Mouse (Mus musculus) megakaryocyte-erythroid progenitor cell, adult 5-6 weeks (primary cell): ENCODE data around the gene Vhl. TPM values are rescaled to one million over a fixed set of nuclear protein-coding genes. Genes with fewer than 3 reads are reported as not detected.

Experiments
- ATAC-seq: replicated peaks from 2 replicates; pipeline ENCODE4 v1.8.0; 2016; ENCODE audit warnings: mild to moderate bottlenecking, inconsistent platforms; ENCODE audit not compliant: severe bottlenecking, poor library complexity, low FRiP score, low TSS enrichment
- total RNA-seq, 2 experiments: library from RNA; stranded (forward) in 1 of 2; stranded (reverse) in 1 of 2; fragments of 200-1000, 215-1000 nt in 1 of 2; fragments of >200 nt in 1 of 2; fragmentation: Nextera tagmentation in 1 of 2; gene quantifications; 2 replicates each; pipeline ENCODE4 v1.2.3; 2014 to 2017

Gene Vhl
- total RNA-seq, 2 experiments from 2014 or later = 8.6 to 15.2 TPM

DNA sequence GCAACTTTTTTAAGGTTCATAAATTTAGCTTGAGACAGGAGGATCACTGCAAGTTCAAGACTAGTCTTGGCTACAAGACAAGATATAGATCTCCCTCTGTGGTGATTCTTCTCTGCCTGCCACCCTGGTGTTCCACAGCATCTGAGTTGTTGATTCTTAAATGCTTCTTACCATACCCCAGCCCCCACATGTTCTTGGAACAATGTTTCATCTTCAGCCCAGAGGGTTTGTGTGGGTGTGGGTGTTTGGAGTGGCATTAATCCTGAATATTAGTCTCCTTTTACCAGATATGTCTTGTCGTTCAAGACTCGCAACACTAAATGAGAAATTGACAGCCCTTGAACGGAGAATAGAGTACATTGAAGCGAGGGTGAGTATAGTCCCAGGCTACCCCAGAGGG lies 8.3 kb upstream of the Vhl start:
- ATAC-seq = no peak

DNA sequence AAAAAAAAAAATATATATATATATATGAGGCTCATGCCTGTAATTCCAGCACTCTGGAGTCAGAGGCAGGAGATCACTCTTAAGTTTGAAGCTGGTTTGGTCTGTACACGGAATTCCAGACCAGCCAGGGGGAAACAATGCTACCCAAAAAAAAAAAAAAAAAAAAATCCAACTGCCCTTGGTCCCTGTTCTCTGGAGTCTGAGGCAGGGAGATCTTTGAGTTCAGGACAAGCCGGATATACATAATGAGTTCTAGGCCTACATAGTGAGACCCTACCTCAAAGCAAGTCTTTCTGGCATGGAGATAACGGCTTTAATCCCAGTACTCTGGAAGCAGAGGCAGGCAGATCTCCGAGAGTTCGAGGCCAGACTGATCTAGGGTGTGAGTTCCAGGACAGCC lies 373 bp upstream of the Vhl start:
- ATAC-seq = no peak

DNA sequence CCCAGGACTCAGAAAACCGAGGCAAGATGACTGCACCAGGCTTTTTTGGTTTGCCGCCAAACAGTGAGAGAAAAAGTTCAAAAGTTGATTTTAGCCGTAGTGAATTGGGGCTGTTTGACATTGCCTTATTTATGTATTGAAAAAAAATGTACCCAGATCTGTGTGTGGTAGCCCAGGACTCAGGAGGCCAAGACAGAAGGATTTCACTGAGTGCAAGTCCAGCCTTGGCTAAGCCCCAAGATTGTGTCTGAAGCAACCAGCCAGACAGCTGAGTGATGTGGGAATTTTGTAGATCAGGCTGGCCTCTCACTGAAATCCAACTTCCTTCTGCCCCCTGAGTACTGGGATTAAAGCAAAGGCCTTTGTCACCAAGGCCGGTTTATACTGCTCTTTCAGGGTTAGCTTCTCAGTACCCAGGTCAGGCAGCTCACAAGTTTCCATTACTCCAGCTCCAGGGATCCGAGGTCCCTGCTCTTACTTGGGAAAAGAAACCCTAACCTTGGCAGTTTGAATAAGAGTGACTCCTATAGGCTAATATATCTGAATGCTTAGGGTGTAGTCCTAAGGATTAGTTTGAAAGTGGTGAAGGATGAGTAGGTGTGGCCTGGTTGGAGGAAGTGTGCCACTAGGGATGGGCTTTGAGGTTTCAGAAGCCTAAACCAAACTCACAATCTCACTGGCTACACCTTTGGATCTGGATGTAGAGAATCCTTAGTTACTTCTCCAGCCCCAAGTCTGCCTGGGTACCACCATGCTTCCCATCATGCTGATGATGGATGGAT lies 1.4 kb downstream of the Vhl start:
- ATAC-seq = no peak

DNA sequence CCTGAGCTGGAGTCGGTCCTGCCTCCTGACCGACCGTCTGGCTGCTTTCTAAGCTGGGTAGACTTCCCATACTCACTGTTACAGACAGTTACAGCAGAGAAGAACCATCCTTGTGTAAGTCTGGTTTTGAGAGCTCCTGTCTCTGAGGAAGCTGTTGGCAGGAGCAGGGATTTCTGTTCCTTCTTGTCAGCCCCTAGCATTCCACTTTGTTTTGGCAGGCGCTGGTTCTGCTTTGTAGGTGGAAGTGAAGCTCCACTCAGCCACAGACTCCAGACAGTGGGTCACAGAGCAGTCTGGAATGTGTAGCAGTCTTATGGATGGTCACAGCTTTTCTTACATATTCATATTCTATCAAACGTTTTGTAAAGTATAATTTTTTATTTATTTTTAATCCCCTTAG lies 6.6 kb downstream of the Vhl start:
- no peak for ATAC-seq

DNA sequence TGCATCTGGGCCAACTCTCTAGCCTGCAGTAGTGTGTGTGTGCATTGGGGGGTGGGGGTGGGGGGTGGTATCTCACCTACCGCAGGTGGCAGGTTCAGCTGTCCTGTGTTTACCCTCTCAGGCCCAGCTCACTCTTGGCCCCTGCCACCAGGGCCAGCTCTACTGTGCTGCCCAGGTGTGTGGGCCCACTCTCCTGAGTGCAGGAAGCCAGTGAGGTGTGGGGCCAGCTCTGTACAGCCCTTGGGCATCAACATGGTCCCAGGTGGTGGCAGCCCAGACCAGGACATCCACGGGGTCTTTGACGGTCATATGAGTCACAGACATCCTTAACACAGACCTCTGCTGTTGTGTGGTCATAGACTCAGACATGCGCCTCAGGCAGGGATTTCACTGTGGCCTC lies 9.1 kb downstream of the Vhl start:
- no peak for ATAC-seq

DNA sequence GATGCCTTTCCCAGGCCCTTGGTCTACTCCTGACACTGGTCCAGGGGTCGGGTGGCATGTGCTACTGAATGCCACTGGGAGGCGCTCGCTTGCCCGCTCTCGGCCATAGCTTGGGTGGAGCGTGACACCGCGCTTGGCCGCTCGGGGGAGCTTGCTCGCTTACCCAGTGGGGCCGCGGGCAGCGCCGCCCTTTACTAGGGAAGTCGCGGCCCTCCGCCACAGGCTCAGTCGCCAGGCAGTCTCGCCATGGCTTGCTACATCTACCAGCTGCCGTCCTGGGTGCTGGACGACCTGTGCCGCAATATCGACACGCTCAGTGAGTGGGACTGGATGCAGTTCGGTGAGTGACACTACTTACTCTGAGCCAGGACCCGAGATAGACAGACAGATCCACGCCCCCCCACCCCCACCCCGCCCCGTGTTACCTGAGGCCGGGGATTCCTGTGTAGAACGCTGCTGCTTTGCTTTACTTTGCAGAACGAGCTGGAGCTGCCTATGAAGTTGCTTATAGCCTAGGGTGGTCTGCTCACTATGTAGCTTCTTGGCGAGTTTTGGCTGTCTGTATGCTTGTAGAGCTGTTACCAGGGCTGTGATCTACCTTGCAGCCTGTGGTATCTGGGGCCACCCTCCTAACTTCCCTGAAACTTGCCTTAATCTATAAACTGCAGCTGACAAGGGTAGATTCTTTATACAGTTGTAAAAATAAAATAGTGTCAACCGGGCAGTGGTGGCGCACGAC lies 14.7 kb downstream of the Vhl start, which contains the start of gene Irak2:
Gene Irak2, plus strand, starts transcription at position 166 of the 739 bp plus-strand sequence.
- peak; percentile 96 for ATAC-seq

DNA sequence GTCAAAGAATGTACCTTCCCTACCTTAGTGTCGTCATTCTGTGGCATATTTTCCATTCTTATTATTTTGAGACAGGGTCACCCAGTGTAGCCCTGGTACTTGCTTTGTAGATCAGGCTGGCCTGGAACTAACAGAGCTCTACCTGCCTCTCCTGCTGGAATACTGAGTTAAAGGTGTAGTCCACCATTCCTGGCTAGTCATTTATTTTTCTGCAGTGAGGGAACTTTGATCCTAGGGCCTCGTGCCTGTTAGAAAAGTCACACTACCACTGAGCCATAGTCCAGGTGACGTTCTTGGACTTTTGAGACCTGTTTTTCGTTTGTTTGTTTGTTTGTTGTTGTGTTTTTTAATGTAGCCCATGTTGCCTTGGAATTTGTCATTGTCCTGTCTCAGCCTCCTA lies 15.4 kb downstream of the Vhl start:
- no peak for ATAC-seq

DNA sequence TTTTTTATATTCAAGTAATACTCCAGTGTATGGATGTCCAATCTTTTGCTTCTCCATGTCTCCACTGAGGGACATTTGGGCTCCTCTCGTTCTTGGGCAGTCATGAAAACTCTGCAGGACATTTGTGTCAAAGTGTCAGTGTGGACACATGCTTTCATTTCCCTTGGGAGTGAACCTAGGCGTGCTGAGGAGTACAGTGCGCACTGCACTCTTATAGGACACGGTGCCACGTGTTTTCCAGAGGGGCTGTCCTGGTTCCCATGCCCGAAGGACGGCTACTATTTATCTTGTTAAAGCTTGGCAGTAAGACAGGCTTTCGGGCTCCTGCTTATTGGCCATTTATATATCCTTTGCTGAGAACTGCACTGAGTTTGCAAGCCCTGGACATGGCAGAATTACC lies 18.8 kb downstream of the Vhl start:
- ATAC-seq = no peak

DNA sequence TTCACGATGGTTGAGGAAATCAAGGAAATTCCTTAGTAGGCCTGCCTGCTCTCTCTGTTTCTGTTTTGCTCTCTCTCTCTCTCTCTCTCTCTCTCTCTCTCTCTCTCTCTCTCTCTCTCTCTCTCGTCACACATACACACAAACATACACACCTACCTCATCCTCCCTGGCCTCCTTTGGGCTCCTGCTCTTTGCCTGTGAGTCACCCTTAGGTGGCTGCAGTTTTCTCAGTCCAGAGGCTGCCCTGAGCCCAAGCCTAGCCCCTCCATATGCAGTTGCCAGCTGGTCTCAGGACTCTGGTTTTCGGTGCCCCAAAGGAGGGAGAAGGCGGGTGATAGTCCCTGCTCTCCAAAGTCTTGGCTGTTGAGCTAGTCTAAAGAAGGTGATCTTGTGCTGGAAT lies 19.3 kb downstream of the Vhl start:
- no peak for ATAC-seq

DNA sequence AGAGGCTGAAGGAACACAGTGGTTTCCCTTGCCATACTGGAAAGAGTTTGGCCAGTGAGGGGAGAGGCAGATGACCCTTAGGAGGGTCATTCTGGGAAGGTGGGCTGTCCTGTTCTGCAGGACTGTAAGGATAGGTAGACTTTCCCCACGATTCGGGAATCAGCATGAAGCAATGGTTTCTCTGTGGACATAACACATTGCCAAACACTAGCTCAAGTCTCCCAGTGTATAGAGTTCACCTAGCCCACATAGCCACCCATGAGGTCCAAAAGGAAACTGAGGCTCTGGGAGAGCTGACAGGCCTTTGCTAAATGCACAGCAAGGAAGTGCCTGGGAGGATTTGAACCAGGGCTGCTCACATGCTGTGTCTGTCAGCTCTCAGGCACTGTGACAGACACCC lies 20.2 kb downstream of the Vhl start:
- no peak for ATAC-seq

DNA sequence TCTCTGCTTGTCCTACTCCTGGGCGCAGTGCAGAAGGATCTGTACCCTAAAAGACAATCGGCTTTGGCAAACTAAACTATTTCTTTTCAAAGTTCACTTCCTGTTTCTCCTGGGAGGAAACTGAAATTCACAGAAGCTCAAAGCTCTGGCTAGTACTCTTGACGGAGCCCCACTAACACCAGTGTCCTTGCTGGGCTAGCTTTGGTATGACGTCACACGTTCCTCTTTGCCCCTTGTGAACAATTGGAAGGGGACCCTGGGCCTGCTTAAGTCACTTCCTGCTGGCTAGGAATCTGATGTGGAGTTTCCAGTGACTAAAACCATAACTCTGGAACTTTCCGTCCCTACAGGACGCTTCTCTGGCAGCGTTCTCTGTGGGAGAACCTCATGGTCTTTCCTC lies 21.0 kb downstream of the Vhl start:
- no peak for ATAC-seq

DNA sequence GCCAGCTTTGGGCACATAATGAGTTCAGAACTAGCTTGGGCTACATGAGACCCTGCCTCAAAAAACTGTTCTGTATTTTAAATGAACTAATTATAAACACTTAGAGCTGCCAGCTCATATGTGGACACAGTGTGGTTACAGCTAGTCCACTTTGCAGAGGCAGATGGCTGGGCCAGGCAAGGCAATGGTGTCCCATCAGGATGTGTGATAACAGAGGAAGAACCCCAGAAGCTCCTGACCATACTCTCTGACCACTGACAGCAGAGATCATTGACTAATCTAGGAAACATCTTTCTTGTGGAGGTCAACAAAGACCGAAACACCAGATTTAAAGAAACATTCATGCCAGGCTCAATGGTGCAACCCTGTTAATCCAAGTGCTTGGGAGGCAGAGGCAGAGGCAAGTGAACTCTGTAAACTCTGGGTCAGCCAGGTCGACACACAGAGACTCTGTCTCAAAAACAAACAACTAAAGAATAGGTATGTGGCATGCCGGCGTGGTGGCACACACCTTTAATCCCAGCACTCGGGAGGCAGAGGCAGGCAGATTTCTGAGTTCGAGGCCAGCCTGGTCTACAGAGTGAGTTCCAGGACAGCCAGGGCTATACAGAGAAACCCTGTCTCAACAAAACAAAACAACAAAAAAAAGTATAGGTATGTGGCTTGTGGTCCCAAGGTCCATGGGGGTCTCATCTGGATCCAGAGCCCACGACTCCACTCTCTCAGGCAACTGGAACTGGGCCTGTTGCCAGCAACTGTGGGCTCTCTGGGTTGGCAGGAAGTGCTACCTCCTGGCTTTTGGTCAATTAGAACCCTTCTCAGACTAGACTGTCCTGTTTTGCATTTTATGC lies 25.8 kb downstream of the Vhl start:
- no peak for ATAC-seq

DNA sequence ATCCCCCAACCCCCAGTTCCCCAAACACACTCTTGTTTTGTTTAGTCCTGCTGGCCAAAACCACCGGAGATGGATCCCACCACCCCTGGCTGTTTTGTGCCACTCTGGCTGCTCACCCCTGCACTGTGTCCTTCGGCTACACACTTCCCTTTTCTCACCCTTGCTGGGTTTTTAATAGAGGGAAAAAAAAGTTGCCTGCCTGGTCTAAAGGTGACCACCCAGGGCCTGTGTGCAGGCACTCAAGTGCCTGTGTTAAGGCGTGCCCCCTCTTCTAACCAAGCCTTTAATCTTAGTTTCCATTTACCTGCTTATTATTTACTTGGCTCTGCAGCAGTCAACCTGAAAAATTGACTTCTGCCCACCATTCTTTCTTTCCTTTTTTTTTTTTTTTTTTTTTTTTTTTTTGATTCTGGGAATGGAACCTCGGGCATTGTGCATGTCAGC lies 26.5 kb downstream of the Vhl start:
- no peak for ATAC-seq

DNA sequence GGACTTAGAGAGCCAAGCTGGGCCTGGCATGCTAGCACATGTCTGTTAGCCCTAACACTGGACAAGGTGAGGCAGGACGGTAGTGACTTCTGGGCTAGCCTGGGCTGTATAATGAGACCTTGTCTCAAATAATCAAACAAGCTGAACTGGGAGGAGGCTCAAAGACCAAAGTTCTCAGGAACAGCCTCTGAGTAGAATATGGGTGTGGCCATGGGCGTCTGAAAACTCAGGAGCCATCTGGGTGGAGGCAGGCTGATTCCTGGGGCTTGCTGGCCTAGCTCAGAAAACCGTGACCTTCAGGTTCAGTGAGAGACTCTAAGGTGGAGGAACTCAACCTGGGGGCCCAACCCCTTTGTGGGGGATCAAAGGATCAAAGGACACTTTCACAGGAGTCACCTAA lies 27.9 kb downstream of the Vhl start:
- ATAC-seq = peak; percentile 53; the same call in 1 of the 2 replicates

DNA sequence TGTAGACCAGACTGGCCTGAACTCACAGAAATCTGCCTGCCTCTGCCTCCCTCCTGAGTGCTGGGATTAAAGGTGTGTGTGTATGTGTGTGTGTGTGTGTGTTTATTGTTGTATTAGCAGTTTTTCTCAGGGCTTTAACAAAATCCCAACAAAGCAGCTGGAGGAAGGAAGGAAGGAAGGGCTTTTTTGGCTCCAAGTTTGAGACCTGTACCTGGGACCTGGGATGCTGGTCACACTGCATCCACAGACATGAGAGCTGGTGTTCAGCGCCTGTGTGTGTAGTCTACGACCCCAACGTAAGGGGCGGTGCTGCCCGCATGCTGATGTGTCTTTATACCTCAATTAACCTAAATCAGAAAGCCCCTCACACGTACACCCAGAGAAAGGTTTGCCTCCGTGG lies 29.8 kb downstream of the Vhl start:
- ATAC-seq = no peak

DNA sequence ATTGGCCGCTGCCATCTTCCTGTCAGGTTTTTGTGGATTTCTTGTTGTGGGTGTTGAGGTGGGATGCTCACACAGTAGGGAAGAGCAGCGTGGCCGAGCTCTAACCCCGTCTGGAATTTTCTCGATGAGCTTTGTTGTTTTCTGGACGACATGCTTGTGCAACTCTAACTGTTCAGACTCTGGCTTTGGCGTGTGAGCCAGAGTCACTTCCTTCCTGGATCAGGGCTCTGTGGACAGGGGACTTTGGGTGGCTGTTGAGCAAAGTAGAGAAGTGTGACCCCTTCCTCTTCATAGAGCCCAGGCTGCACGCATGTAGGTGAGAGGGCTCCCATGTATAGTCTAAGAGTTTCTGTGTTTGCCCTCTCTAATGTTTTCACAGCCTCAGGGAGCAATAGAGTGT lies 30.3 kb downstream of the Vhl start:
- no peak for ATAC-seq

DNA sequence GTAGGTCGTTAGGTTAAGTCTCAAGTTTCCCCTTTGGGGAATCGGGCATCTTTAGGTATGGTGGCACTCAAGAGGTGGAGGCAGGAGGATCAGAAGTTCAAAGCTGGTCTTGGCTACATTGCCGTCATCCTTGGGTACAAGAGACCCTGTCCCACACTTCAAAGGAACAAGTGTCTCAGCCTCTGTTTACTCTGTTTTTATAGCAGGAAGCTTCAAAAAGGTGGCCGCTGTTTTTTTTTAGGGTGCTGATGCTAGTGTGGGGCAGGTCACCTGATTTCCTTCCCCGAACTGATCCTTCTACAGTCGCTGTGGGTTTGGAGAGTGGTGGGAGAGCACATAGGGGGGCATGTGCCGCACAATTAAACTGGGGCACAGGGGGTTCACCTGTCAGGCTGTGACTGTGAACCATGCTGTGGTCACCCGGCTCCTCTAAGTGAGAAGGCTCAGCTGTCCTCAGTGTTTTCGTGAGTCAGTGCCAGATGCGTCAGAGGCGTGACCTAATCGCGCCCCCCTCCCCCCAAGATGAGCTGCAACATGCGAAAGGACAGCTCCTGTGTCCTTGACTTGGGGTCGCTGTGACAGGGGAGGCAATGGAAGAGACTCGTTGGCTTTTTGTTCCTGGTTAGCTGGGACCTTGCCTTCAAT lies 31.1 kb downstream of the Vhl start:
- no peak for ATAC-seq

DNA sequence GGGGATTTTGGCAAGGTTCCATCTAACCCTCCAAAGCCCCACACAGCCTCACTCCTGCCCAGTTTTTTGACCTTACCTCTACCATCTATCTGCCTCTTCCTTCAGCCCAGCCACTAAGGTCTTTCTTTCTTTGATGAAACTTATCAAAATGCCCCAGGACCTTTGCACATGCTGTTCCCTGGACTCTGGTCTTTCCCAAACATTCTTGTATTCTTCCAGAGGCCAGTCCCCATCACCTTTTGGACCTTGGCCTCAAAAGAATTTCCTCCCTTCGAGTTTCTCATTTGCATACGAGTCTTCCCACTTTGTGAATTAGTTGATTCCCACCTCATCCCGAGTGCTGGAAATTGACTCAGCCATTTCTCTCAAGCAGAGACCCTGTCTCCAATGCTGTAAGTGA lies 31.7 kb downstream of the Vhl start:
- ATAC-seq = no peak

DNA sequence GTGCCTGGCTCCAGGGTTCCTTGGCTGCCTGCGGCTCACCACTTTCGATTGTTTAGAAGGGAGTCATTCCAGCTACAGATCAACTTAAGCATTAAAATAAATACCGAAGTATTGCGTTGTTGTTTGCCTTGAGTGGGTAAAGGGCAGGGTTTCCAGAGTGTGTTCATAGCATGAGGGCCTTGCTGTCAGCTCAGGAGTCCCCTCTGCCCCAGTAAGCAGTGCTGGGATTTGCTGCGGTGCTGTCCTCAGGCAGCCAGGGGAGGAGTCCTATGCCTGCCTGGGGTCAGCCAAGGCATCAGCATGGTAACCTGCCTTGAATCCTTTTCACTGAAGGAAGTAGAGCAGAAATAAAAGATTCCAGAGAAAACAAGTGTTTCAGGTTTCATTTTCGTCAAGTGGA lies 33.1 kb downstream of the Vhl start:
- no peak for ATAC-seq

DNA sequence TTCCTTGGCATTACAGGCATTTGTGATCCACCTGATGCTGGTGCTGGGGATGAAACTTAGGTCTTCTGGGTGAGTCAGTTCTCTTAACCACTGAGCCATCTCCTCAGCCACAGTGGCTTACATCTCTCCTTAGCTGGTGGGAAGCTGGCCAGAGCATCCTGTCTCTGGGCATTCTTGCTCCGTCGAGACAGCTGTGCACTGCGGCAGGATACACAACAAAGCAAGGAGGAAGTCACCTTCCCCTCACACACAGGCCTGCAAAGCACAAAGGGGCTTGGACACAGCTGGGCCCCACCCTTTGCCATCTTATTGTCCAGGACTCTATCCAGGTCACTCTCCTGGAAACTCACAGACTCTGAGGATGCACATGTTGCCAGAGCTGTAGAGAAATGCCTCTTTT lies 34.5 kb downstream of the Vhl start:
- ATAC-seq = no peak
